Mouse (Mus musculus): Measurements from ENCODE around the gene Unc13a.

- no peak for TF ChIP-seq CTCF (IDR thresholded peaks at IDR 0.05; ENCODE audit: control insufficient read depth, insufficient read depth, low read length)
- TF ChIP-seq POLR2A (IDR thresholded peaks at IDR 0.05; ENCODE audit: borderline replicate concordance, control insufficient read depth, low read depth, low read length), result no peak
Observed at GRCm38 (mm10) chr8:71594324-71594722, 77.2 kb downstream of the Unc13a start.
